Mouse (Mus musculus) heart, embryonic 12.5 days (tissue): Measurements from ENCODE around the gene Cacna1a. TPM values are rescaled to one million over a fixed set of nuclear protein-coding genes. Genes with fewer than 3 reads are reported as not detected.

Experiments
- ATAC-seq: fragments of 200-750 bp; cut with Nextera tagmentation; 2 replicates; pipeline ENCODE4 v1.8.0; 2017; ENCODE audit warnings: moderate TSS enrichment, moderate library complexity; ENCODE audit not compliant: insufficient number of reproducible peaks, low FRiP score
- H3K27ac ChIP-seq: fragments of 300-500 bp; sonication (generic); 2 replicates; pipeline ENCODE4 v1.5.1; 2016; ENCODE audit warnings: mild to moderate bottlenecking, moderate library complexity; ENCODE audit not compliant: poor library complexity, severe bottlenecking
- H3K27me3 ChIP-seq: fragments of 300-500 bp; sonication (generic); replicated peaks from 2 replicates; pipeline ENCODE4 v1.6.1; 2016; ENCODE audit warnings: mild to moderate bottlenecking, moderate library complexity
- H3K36me3 ChIP-seq: fragments of 300-500 bp; sonication (generic); 2 replicates; pipeline ENCODE4 v1.6.1; 2016; ENCODE audit warnings: mild to moderate bottlenecking, moderate library complexity
- H3K4me1 ChIP-seq: fragments of 300-500 bp; sonication (generic); replicated peaks from 2 replicates; pipeline ENCODE4 v1.6.1; 2016; ENCODE audit warnings: mild to moderate bottlenecking
- H3K4me2 ChIP-seq: fragments of 300-500 bp; sonication (generic); 2 replicates; pipeline ENCODE4 v1.6.1; 2016; ENCODE audit warnings: mild to moderate bottlenecking, moderate library complexity
- H3K4me3 ChIP-seq: fragments of 300-500 bp; sonication (generic); 2 replicates; pipeline ENCODE4 v1.5.1; 2016; ENCODE audit warnings: mild to moderate bottlenecking
- H3K9ac ChIP-seq: fragments of 300-500 bp; sonication (generic); 2 replicates; pipeline ENCODE4 v1.6.1; 2016; ENCODE audit warnings: mild to moderate bottlenecking, moderate library complexity
- H3K9me3 ChIP-seq: fragments of 300-500 bp; sonication (generic); replicated peaks from 2 replicates; pipeline ENCODE4 v1.6.1; 2016; ENCODE audit warnings: mild to moderate bottlenecking, moderate library complexity
- WGBS: fragments of 180-500 bp; shearing (Covaris S2); methylation state at CpG from one replicate; pipeline ENCODE4 v1.1.7; 2016; 5-methylcytosine and 5-hydroxymethylcytosine counted together
- polyA plus RNA-seq: library from polyadenylated mRNA; unstranded; fragments of >200 nt; fragmentation: Nextera tagmentation; extraction: Ambion mirVana; gene quantifications from 2 replicates; pipeline ENCODE4 v1.2.1, GENCODE M21; 2016

The Cacna1a gene
- polyA plus RNA-seq, 1 experiment from 2014 or later = 9.2 TPM

- Histone ChIP-seq H3K9ac (no peak overlapping the region), H3K27ac (peak overlapping the region; percentile 60)
Measured at GRCm38 (mm10) chr8:84653092-84653631, 264.9 kb downstream of the Cacna1a start.

GRCm38 (mm10) chr8:84654597-84654996, 266.4 kb downstream of the Cacna1a start:
- WGBS = 28% methylated on average over 4 of the region's 4 CpGs

More at GRCm38 (mm10) chr8:84653092-84653631, 264.9 kb downstream of the Cacna1a start:
- Histone ChIP-seq H3K4me3 (no peak overlapping the region), H3K9me3 (no peaks in the 10 kb centered on the region), H3K27me3 (no peaks in the 10 kb centered on the region), H3K4me2 (no peak overlapping the region), H3K4me1 (peaks cover 48% of the 10 kb centered on the region), H3K36me3 (no peaks in the 10 kb centered on the region)
- WGBS = 52% methylated on average over 9 of the region's 9 CpGs
- no peak for ATAC-seq

GRCm38 (mm10) chr8:84655336-84656190, 267.3 kb downstream of the Cacna1a start:
- peak; percentile 77 for ATAC-seq

More at GRCm38 (mm10) chr8:84654597-84654996, 266.4 kb downstream of the Cacna1a start:
- Histone ChIP-seq H3K9me3 (no peaks in the 10 kb centered on the region), H3K27me3 (no peaks in the 10 kb centered on the region), H3K9ac (no peak overlapping the region), H3K4me2 (0 out of 2 replicates have a peak overlapping the region, but pooled peaks have one; percentile 93), H3K4me3 (no peak overlapping the region), H3K27ac (peak overlapping the region; percentile 97), H3K4me1 (peaks cover 55% of the 10 kb centered on the region), H3K36me3 (no peaks in the 10 kb centered on the region)
- no peak for ATAC-seq

GRCm38 (mm10) chr8:84656191-84656525, 267.9 kb downstream of the Cacna1a start:
- no peak; the same call in 1 of the 2 replicates for ATAC-seq
- no peaks in the 10 kb centered on the region for H3K27me3 ChIP-seq
- H3K4me1 ChIP-seq = peaks cover 65% of the 10 kb centered on the region
- H3K9ac ChIP-seq = peak overlapping the region; percentile 84
- H3K4me2 ChIP-seq = peak overlapping the region; percentile 93
- no peaks in the 10 kb centered on the region for H3K36me3 ChIP-seq
- WGBS = 1% methylated on average over 10 of the region's 10 CpGs
- H3K27ac ChIP-seq = peak overlapping the region; percentile 97
- no peaks in the 10 kb centered on the region for H3K9me3 ChIP-seq
- peak overlapping the region; percentile 57 for H3K4me3 ChIP-seq

More at GRCm38 (mm10) chr8:84655336-84656190, 267.3 kb downstream of the Cacna1a start:
- Histone ChIP-seq H3K4me1 (peaks cover 60% of the 10 kb centered on the region), H3K36me3 (no peaks in the 10 kb centered on the region), H3K4me2 (peak overlapping the region; percentile 93), H3K27ac (peak overlapping the region; percentile 97), H3K4me3 (peak overlapping the region; percentile 57), H3K9me3 (no peaks in the 10 kb centered on the region), H3K9ac (peak overlapping the region; percentile 84), H3K27me3 (no peaks in the 10 kb centered on the region)
- WGBS = 2% methylated on average over 15 of the region's 15 CpGs

GRCm38 (mm10) chr8:84656641-84657126, 268.4 kb downstream of the Cacna1a start:
- ATAC-seq = peak; percentile 77
- peak overlapping the region; percentile 97 for H3K27ac ChIP-seq
- H3K4me2 ChIP-seq = peak overlapping the region; percentile 93
- no peaks in the 10 kb centered on the region for H3K36me3 ChIP-seq
- H3K9ac ChIP-seq = peak overlapping the region; percentile 84
- peaks cover 65% of the 10 kb centered on the region for H3K4me1 ChIP-seq
- H3K4me3 ChIP-seq = peak overlapping the region; percentile 57
- under 1% methylated on average over 23 of the region's 23 CpGs for WGBS
- H3K27me3 ChIP-seq = no peaks in the 10 kb centered on the region
- H3K9me3 ChIP-seq = no peaks in the 10 kb centered on the region

- Histone ChIP-seq H3K9me3 (no peaks in the 10 kb centered on the region), H3K27ac (peak overlapping the region; percentile 97), H3K4me1 (peaks cover 65% of the 10 kb centered on the region), H3K9ac (peak overlapping the region; percentile 84), H3K36me3 (no peaks in the 10 kb centered on the region), H3K4me2 (peak overlapping the region; percentile 93), H3K27me3 (no peaks in the 10 kb centered on the region), H3K4me3 (peak overlapping the region; percentile 57)
- no peak for ATAC-seq
Measured at GRCm38 (mm10) chr8:84657203-84657602, 269.0 kb downstream of the Cacna1a start.

- Histone ChIP-seq H3K4me1 (peaks cover 65% of the 10 kb centered on the region), H3K9me3 (no peaks in the 10 kb centered on the region), H3K9ac (peak overlapping the region; percentile 13; the same call in 1 of the 2 replicates), H3K4me2 (peak overlapping the region; percentile 93; the same call in 1 of the 2 replicates), H3K27me3 (no peaks in the 10 kb centered on the region), H3K4me3 (no peak overlapping the region), H3K27ac (peak overlapping the region; percentile 97), H3K36me3 (no peaks in the 10 kb centered on the region)
- no peak for ATAC-seq
- 44% methylated on average over 4 of the region's 4 CpGs for WGBS
Measured at GRCm38 (mm10) chr8:84657680-84658079, 269.4 kb downstream of the Cacna1a start.

- H3K4me1 ChIP-seq = peaks cover 57% of the 10 kb centered on the region
- WGBS = 34% methylated on average over 1 of the region's 1 CpGs
- peak overlapping the region; percentile 18; the same call in 1 of the 2 replicates for H3K4me2 ChIP-seq
- no peak overlapping the region for H3K9ac ChIP-seq
- H3K9me3 ChIP-seq = no peaks in the 10 kb centered on the region
- H3K27ac ChIP-seq = peak overlapping the region; percentile 98; the same call in 1 of the 2 replicates
- H3K27me3 ChIP-seq = no peaks in the 10 kb centered on the region
- no peak for ATAC-seq
- no peak overlapping the region for H3K4me3 ChIP-seq
- no peaks in the 10 kb centered on the region for H3K36me3 ChIP-seq
Measured at GRCm38 (mm10) chr8:84658951-84659350, 270.7 kb downstream of the Cacna1a start.

GRCm38 (mm10) chr8:84659936-84660818, 271.9 kb downstream of the Cacna1a start:
- Histone ChIP-seq H3K36me3 (no peaks in the 10 kb centered on the region), H3K9me3 (no peaks in the 10 kb centered on the region), H3K9ac (peak overlapping the region; percentile 97), H3K4me3 (peak overlapping the region; percentile 91), H3K4me1 (peaks cover 49% of the 10 kb centered on the region), H3K4me2 (peak overlapping the region; percentile 85), H3K27ac (peak overlapping the region; percentile 98), H3K27me3 (no peaks in the 10 kb centered on the region)
- no peak for ATAC-seq
- WGBS = 2% methylated on average over 33 of the region's 33 CpGs

- under 1% methylated on average over 20 of the region's 20 CpGs for WGBS
- Histone ChIP-seq H3K27me3 (no peaks in the 10 kb centered on the region), H3K9ac (peak overlapping the region; percentile 97), H3K36me3 (no peaks in the 10 kb centered on the region), H3K4me3 (peak overlapping the region; percentile 91), H3K27ac (peak overlapping the region; percentile 98), H3K4me2 (peak overlapping the region; percentile 85), H3K9me3 (no peaks in the 10 kb centered on the region), H3K4me1 (peaks cover 47% of the 10 kb centered on the region)
- no peak for ATAC-seq
Measured at GRCm38 (mm10) chr8:84660819-84661457, 272.7 kb downstream of the Cacna1a start.
